Mouse (Mus musculus) brain, embryonic 14.5 days (tissue): Measurements from ENCODE around the gene Gadd45a. TPM values are rescaled to one million over a fixed set of nuclear protein-coding genes. Genes with fewer than 3 reads are reported as not detected.
"Not testable (repeated sequence)": the region's sequence is repeated elsewhere in the genome, so short reads cannot be mapped to it uniquely, and the experiment has no call there.

Experiments used
- DNase-seq: peaks from one replicate; pipeline ENCODE4 v3.0.0-alpha.2; 2011; ENCODE audit warnings: low read depth
- CTCF ChIP-seq: fragments of 200-500 bp; IDR thresholded peaks from 2 replicates; pipeline ENCODE4 v1.5.1; 2012; ENCODE audit warnings: inconsistent platforms, mild to moderate bottlenecking, moderate library complexity, borderline replicate concordance; ENCODE audit not compliant: insufficient read depth, insufficient read length; ENCODE audit errors: extremely low read depth
- POLR2A ChIP-seq: fragments of 200-500 bp; IDR thresholded peaks from 2 replicates; pipeline ENCODE4 v1.6.1; 2012; ENCODE audit warnings: mild to moderate bottlenecking, inconsistent platforms, borderline replicate concordance; ENCODE audit not compliant: poor library complexity, insufficient read depth, insufficient read length, severe bottlenecking; ENCODE audit errors: extremely low read depth
- polyA plus RNA-seq: library from polyadenylated mRNA; depleted of rRNA; stranded (reverse); fragments of >200 nt; gene quantifications from 2 replicates; pipeline ENCODE4 v1.2.3, GENCODE M21; 2012

Gene Gadd45a
- polyA plus RNA-seq, 1 experiment, result 17.4 TPM

- no peak for DNase-seq
- TF ChIP-seq CTCF, result no peak
- TF ChIP-seq POLR2A, result no peak
These were observed 1.7 kb upstream of the Gadd45a start for GRCm38 (mm10) chr6:67038964-67039363.

GRCm38 (mm10) chr6:67036356-67036811, 873 bp downstream of the Gadd45a start:
- TF ChIP-seq CTCF (peak; percentile 57), POLR2A (0 out of 2 replicates have a peak, but pooled peaks have one; percentile 22)
- DNase-seq, result peak; percentile 91

DNA sequence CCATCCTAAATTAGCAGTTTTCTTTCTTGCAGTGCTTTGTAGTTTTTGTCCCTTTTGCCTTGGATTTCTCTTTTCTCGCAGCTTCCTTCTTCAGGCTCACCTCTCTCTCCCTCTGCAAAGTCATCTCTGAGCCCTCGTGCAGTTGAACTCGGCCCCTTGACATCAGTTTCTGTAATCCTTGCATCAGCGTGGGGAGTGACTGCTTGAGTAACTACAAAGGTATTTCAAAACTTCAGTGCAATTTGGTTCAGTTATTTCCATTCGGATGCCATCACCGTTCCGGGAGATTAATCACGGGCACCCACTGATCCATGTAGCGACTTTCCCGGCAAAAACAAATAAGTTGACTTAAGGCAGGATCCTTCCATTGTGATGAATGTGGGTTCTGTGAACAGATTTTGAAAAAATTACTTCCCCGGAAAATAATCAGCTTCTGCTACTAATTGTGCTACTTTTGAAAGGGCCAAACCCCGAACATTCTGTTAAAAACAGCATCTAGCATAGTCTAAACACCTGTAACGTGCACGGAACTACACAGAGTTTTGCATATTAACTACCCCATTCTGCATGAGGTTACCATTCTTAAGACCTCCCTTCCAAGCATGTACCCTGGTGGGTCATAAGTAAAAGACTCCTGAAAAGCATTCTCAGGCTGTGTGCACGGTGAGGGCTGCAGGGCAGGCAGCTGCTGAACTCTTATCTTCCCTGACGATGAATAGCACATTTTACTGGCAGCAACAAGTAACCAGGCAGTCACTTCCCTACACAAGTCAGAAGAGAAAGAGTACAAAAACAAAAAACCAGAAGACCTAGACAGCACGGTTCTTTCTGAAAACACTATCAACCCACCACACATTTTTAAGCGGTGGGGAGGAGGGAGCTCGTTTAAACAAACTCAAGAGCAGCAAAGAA, 1.6 kb downstream of the Gadd45a start:
- TF ChIP-seq POLR2A, result no peak
- no peak for TF ChIP-seq CTCF
- DNase-seq, result peak; percentile 37

GRCm38 (mm10) chr6:67034331-67035130, 2.7 kb downstream of the Gadd45a start:
- no peak for DNase-seq
- TF ChIP-seq POLR2A (no peak), CTCF (no peak)

DNA sequence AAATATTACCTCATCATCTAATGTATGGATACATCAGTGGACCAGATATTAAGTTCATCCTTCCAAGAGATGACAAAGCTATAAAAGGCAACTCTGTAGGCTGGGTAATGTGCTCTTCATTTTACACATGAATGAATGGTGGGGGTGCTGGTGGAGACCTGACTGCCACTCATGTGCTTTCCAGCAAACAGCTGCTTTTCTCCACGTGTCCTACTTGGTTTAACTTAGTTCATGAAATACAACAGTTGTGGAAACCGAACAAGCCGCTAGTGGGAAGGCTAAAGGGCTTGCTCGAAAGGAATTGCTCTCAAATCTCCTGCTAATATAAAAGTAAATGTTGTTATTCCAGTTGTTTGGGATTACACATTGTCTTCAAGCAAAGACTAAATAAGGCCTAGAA, 3.7 kb downstream of the Gadd45a start:
- DNase-seq, result no peak
- TF ChIP-seq POLR2A, result no peak
- no peak for TF ChIP-seq CTCF

- not testable (repeated sequence) for DNase-seq
These were observed 4.3 kb downstream of the Gadd45a start for GRCm38 (mm10) chr6:67032972-67033371.

DNA sequence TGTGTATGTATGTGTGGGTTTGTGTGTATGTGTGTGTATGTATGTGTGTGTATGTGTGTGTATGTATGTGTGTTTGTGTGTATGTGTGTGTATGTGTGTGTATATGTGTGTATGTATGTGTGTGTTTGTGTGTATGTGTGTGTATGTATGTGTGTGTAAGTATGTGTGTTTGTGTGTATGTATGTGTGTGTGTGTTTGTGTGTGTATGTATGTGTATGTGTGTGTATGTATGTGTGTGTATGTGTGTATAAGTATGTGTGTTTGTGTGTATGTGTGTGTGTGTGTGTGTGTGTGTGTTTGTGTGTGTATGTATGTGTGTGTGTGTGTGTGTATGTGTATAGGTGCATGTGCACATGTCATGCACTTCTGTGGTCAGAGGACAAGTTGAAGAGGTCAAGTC, 4.7 kb downstream of the Gadd45a start:
- DNase-seq, result not testable (repeated sequence)

DNA sequence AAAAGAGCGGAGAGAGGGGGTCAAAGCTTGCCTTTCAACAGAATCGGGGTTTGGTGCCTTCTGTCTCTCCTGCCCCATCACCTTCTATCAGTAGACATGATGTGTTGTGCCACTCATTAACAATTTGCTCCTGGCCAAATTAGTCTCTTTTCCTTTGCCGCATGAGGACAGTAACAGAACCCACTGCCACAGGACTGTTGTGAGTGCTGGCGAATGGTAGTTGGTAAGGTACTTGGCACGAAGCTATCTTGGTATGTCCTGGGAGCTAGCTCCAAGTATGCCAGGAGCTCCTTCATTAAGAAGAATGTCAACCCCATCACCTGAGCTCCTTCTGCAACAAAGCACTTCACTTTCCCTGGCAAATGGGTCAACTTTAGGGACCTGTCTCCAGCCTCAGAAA, 6.4 kb downstream of the Gadd45a start:
- DNase-seq, result no peak
- no peak for TF ChIP-seq POLR2A
- TF ChIP-seq CTCF, result no peak

DNA sequence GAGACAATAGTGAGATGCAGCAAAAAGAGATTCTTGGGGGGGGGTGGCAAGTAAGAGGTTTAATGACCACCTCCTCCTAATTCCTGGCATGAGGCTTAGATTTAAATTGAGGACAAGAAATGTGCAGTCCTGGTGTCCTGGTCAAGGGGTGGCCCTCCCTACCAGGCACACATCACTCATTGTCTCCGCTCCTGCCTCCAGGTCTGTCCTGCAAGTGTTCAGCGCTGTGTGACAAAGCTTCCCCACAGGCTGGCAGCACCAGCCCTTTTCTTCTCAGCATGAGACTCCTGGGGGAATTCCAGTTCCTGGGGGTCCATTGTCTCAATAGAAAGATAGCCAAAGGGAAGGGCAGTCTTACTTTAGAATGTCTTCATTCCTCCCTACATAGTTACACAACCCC, 6.8 kb downstream of the Gadd45a start:
- no peak for TF ChIP-seq POLR2A
- no peak for TF ChIP-seq CTCF
- no peak for DNase-seq

- no peak for DNase-seq
- TF ChIP-seq POLR2A (no peak), CTCF (no peak)
These were observed 7.3 kb downstream of the Gadd45a start for GRCm38 (mm10) chr6:67029987-67030386.

DNA sequence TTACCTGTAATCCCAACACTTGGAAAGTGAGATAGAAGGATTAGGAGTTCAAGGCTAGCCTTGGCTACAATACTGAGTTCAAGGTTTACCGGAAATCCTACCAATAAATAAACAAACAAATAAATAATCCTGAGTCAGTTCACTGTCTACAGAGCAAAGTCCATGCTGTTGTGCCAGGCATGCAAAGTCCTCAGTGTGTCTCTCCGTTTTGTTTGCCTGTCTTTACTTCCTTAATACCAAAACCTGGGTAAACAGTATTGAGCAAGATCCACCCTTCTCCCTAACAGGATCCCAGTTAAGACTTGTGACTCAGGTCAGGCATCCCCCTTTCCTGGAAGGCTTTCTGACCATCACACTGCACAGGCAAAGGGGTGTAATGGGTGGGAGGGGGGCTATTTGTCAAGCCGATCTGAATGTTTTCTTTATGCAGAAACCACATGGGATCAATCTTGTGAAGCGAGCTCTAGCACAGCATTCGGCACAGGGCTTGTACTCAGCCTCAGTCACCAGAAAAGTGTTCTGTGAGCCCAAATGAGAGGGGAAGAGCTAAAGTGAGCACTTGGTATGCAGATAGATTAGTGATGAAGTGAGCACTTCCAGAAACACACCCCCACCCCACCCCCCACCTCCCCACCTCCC, 7.8 kb downstream of the Gadd45a start:
- TF ChIP-seq POLR2A (no peak), CTCF (no peak)
- DNase-seq, result no peak
